Mouse (Mus musculus): Measurements from ENCODE around the gene Baat. TPM values are rescaled to one million over a fixed set of nuclear protein-coding genes. Genes with fewer than 3 reads are reported as not detected.

Baat gene
- total RNA-seq (2014; rRNA removed) (245 and 304 TPM in 2 replicates), polyA plus RNA-seq (2012; rRNA removed) (73.9 and 76.0 TPM in 2 replicates)

DNA sequence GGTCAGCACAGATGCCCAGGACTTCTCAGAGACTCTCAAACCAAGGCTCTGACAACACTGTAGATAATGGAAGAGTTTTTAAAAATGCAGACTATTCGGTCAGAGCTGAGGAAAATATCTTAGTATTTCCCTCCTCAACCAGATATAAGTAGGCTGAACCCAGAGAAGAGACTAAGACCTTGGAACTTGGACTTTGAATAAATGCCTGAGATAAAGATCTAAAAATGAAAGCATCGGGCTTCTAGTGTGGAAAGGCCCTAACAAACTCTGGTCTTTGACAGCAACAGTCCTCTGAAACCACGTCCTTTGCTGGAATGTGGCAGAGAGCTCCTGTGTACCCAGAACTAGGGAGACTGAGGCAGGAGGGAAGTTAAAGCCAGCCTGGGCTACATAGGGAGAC, at the start of gene Baat:
Gene Baat (minus strand): TSS at position 172 of the 400 bp plus-strand sequence.
- peak within 1 kb of the TSS; percentile 69 for H3K4me3 ChIP-seq (ENCODE audit: insufficient read depth, low read depth, low read length)
- peak within 1 kb of the TSS; percentile 82 for H3K9ac ChIP-seq (ENCODE audit: low read depth, low read length)
- peak within 1 kb of the TSS; percentile 88 for H3K27ac ChIP-seq (replicated peaks; ENCODE audit: insufficient read depth, low read depth, low read length)
- H3K4me1 ChIP-seq (ENCODE audit: control insufficient read depth, insufficient read depth, low read length), result peaks cover 26% of the 10 kb centered on the region
- H3K27me3 ChIP-seq (ENCODE audit: control insufficient read depth, insufficient read depth, low read length), result no peaks in the 10 kb centered on the region
- DNase-seq (ENCODE audit: extremely low read depth, low read depth, low spot score), result peak; percentile 91
- 16% methylated on average over 3 of the region's 3 CpGs for WGBS
- peaks cover 18% of the 10 kb centered on the region for H3K36me3 ChIP-seq (ENCODE audit: control insufficient read depth, insufficient read depth, low read length)
- peaks cover 16% of the 10 kb centered on the region for H3K79me2 ChIP-seq (ENCODE audit: control insufficient read depth, insufficient read depth, low read length)
- no peak for TF ChIP-seq POLR2A (IDR thresholded peaks at IDR 0.05; ENCODE audit: extremely low read depth, insufficient read depth, low read length)

DNA sequence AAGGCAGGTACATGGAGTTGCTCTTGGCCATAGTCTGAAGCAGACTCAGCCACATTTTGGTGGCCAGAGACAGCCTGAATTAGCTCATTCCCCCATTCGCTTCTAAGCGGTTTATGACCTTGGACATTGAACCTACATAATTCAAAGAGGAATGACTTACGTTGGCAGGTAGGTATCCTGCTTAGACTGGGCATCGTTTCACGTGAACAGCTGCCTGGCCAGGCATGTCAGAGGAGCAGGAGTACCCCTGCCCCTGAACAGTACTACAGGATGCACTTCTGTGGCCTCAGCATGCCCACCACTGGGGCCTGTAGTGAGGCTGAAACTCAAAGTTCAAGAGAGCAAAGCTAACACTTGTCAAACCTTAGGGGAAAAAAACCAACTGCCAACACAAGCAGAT, 47.0 kb upstream of the Baat start:
- Histone ChIP-seq H3K27me3 (ENCODE audit: control insufficient read depth, insufficient read depth, low read length) (no peaks in the 10 kb centered on the region), H3K9ac (ENCODE audit: low read depth, low read length) (no peak overlapping the region), H3K36me3 (ENCODE audit: control insufficient read depth, insufficient read depth, low read length) (no peaks in the 10 kb centered on the region), H3K4me1 (ENCODE audit: control insufficient read depth, insufficient read depth, low read length) (peaks cover 29% of the 10 kb centered on the region), H3K79me2 (ENCODE audit: control insufficient read depth, insufficient read depth, low read length) (no peaks in the 10 kb centered on the region), H3K4me3 (ENCODE audit: insufficient read depth, low read depth, low read length) (no peak overlapping the region), H3K27ac (replicated peaks; ENCODE audit: insufficient read depth, low read depth, low read length) (peak overlapping the region; percentile 64)
- TF ChIP-seq CTCF (IDR thresholded peaks at IDR 0.05; ENCODE audit: low read depth, low read length), result no peak
- no peak for TF ChIP-seq POLR2A (IDR thresholded peaks at IDR 0.05; ENCODE audit: extremely low read depth, insufficient read depth, low read length)
- peak; percentile 90 for DNase-seq (ENCODE audit: extremely low read depth, low read depth, low spot score)
- WGBS, result 21% methylated on average over 5 of the region's 5 CpGs

DNA sequence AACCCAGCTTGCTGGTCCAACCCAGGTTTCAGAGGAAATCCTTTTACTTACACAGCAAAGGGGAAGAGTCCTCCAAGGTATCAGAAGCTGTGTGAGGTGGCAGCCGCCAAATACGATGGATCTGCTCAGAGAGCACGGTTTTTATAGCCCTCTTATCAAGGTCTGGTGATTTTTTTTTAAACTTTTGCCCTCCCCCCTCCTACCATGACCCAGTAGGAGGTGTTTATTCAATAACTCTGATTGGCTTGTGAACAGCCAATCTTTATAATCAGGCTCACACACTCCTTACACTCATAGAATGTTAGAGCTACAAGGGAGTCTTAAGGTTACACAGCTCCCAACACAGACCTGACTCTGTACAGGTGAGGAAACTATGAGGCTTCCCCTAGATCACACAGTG, 43.0 kb upstream of the Baat start, which contains the start of gene Aldob:
Gene Aldob (minus strand): TSS at position 164 of the 400 bp plus-strand sequence.
- peaks cover 28% of the 10 kb centered on the region for H3K36me3 ChIP-seq (ENCODE audit: control insufficient read depth, insufficient read depth, low read length)
- 0% methylated on average over 3 of the region's 3 CpGs for WGBS
- DNase-seq (ENCODE audit: extremely low read depth, low read depth, low spot score), result peak; percentile 97
- H3K27me3 ChIP-seq (ENCODE audit: control insufficient read depth, insufficient read depth, low read length), result no peaks in the 10 kb centered on the region
- peak within 1 kb of the TSS; percentile 98 for H3K27ac ChIP-seq (replicated peaks; ENCODE audit: insufficient read depth, low read depth, low read length)
- H3K4me3 ChIP-seq (ENCODE audit: insufficient read depth, low read depth, low read length), result peak within 1 kb of the TSS; percentile 60
- no peaks in the 10 kb centered on the region for H3K79me2 ChIP-seq (ENCODE audit: control insufficient read depth, insufficient read depth, low read length)
- H3K9ac ChIP-seq (ENCODE audit: low read depth, low read length), result peak within 1 kb of the TSS; percentile 92
- TF ChIP-seq POLR2A (IDR thresholded peaks at IDR 0.05; ENCODE audit: extremely low read depth, insufficient read depth, low read length) (peak; percentile 81; the same call in 1 of the 2 replicates), CTCF (IDR thresholded peaks at IDR 0.05; ENCODE audit: low read depth, low read length) (no peak)
- H3K4me1 ChIP-seq (ENCODE audit: control insufficient read depth, insufficient read depth, low read length), result peaks cover 17% of the 10 kb centered on the region

DNA sequence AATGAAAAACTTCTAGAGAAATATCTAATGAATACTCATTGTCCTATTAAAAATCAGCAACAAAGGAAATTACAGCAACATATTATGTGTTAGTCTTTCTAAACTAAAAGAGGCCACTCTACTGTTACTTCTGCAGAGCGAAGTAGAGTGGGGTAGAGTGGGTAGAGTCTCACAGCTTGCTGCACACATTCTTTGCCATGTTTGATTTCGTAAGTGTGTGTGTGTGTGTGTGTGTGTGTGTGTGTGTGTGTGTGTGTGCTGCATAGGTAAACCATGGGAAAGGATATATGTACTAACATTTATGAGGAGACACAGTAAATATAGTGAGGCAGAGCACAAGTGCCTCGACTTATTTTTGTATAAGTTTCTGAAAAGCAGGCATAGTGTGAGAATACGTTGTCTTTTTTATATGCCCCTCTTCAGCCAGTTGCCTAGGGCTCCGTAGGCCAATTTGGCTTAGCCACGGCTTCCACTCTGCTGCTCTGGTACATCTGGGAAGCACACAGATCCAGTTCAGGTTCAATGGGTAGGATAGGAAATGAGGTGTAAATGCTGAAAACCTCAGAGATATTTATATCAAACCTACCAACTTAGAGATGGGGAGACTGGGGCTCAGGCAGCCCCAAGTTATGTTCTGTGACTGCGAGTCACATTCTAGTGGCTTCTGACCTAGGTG, 41.3 kb upstream of the Baat start:
- no peaks in the 10 kb centered on the region for H3K79me2 ChIP-seq (ENCODE audit: control insufficient read depth, insufficient read depth, low read length)
- peak; percentile 67 for DNase-seq (ENCODE audit: extremely low read depth, low read depth, low spot score)
- TF ChIP-seq CTCF (IDR thresholded peaks at IDR 0.05; ENCODE audit: low read depth, low read length), result no peak
- TF ChIP-seq POLR2A (IDR thresholded peaks at IDR 0.05; ENCODE audit: extremely low read depth, insufficient read depth, low read length), result peak; percentile 44; the same call in 1 of the 2 replicates
- WGBS, result 22% methylated on average over 7 of the region's 7 CpGs
- H3K4me3 ChIP-seq (ENCODE audit: insufficient read depth, low read depth, low read length), result peak overlapping the region; percentile 56
- peaks cover 45% of the 10 kb centered on the region for H3K36me3 ChIP-seq (ENCODE audit: control insufficient read depth, insufficient read depth, low read length)
- peak overlapping the region; percentile 85 for H3K27ac ChIP-seq (replicated peaks; ENCODE audit: insufficient read depth, low read depth, low read length)
- H3K4me1 ChIP-seq (ENCODE audit: control insufficient read depth, insufficient read depth, low read length), result peaks cover 17% of the 10 kb centered on the region; the same call in 1 of the 2 replicates
- H3K27me3 ChIP-seq (ENCODE audit: control insufficient read depth, insufficient read depth, low read length), result no peaks in the 10 kb centered on the region
- H3K9ac ChIP-seq (ENCODE audit: low read depth, low read length), result peak overlapping the region; percentile 87

DNA sequence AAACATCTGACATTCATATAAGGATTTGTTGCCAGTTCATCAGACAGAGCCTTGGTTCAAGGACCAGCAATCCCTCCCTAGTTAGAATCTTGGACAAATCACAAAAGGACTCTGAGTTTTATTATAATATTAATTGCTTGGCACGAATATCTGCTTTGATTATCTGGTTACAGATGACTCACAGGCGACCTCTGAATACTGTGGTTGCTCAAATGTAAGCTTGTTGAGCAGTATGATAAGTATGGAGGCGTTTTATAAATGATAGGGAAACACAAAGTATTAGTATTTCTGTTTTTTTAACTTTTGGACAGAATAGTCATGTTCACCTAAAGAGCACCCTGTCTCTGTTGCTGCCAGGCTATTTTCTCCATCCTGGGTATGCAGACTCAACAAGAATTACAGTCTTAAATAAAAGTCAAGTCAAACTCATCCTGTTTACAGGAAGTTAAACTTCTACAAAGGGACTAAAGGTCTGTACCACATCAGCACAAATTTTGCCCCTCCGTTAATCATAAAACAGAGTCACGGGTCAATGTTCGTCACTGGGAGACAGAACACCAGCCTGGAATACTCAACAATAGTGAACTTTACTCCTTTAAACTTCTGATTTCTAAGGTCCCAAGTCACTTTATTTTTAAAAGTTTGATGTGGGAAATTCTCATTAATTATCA, 40.7 kb upstream of the Baat start:
- Histone ChIP-seq H3K4me1 (ENCODE audit: control insufficient read depth, insufficient read depth, low read length) (peaks cover 21% of the 10 kb centered on the region; the same call in 1 of the 2 replicates), H3K36me3 (ENCODE audit: control insufficient read depth, insufficient read depth, low read length) (peaks cover 51% of the 10 kb centered on the region), H3K9ac (ENCODE audit: low read depth, low read length) (peak overlapping the region; percentile 45; the same call in 1 of the 2 replicates), H3K27ac (replicated peaks; ENCODE audit: insufficient read depth, low read depth, low read length) (peak overlapping the region; percentile 73), H3K27me3 (ENCODE audit: control insufficient read depth, insufficient read depth, low read length) (no peaks in the 10 kb centered on the region), H3K79me2 (ENCODE audit: control insufficient read depth, insufficient read depth, low read length) (no peaks in the 10 kb centered on the region), H3K4me3 (ENCODE audit: insufficient read depth, low read depth, low read length) (peak overlapping the region; percentile 56)
- TF ChIP-seq POLR2A (IDR thresholded peaks at IDR 0.05; ENCODE audit: extremely low read depth, insufficient read depth, low read length), result no peak
- TF ChIP-seq CTCF (IDR thresholded peaks at IDR 0.05; ENCODE audit: low read depth, low read length), result no peak
- DNase-seq (ENCODE audit: extremely low read depth, low read depth, low spot score), result peak; percentile 88
- WGBS, result 9% methylated on average over 6 of the region's 6 CpGs

All from liver, adult 2 months (tissue).